Mouse (Mus musculus) midbrain, postnatal 0 days (tissue): ENCODE data around the gene Zfp963. TPM values are rescaled to one million over a fixed set of nuclear protein-coding genes. Genes with fewer than 3 reads are reported as not detected.

Experiments used
- ATAC-seq: fragments of 200-750 bp; cut with Nextera tagmentation; 2 replicates; pipeline ENCODE4 v1.8.0; 2017; ENCODE audit warnings: moderate number of reproducible peaks, mild to moderate bottlenecking, moderate TSS enrichment, moderate library complexity; ENCODE audit not compliant: low FRiP score
- DNase-seq: peaks from one replicate; pipeline ENCODE4 v3.0.0-alpha.2; 2015; ENCODE audit warnings: low spot score
- H3K27ac ChIP-seq: fragments of 300-500 bp; sonication (generic); 2 replicates; pipeline ENCODE4 v1.5.1; 2014; ENCODE audit warnings: low read depth, mild to moderate bottlenecking, low read length, mixed read lengths
- H3K27me3 ChIP-seq: fragments of 300-500 bp; sonication (generic); 2 replicates; pipeline ENCODE4 v1.6.1; 2014; ENCODE audit warnings: low read length, control low read depth, mixed read lengths; ENCODE audit not compliant: insufficient read depth
- H3K36me3 ChIP-seq: fragments of 300-500 bp; sonication (generic); 2 replicates; pipeline ENCODE4 v1.6.1; 2014; ENCODE audit warnings: low read length, control low read depth, mixed read lengths; ENCODE audit not compliant: insufficient read depth
- H3K4me1 ChIP-seq: fragments of 300-500 bp; sonication (generic); 2 replicates; pipeline ENCODE4 v1.6.1; 2014; ENCODE audit warnings: mild to moderate bottlenecking, control low read depth, antibody characterized with exemption, low read length, mixed read lengths; ENCODE audit not compliant: insufficient read depth
- H3K4me2 ChIP-seq: fragments of 300-500 bp; sonication (generic); 2 replicates; pipeline ENCODE4 v1.6.1; 2014; ENCODE audit warnings: low read depth, mild to moderate bottlenecking, low read length, mixed read lengths; ENCODE audit not compliant: poor library complexity, severe bottlenecking
- H3K4me3 ChIP-seq: fragments of 300-500 bp; sonication (generic); 2 replicates; pipeline ENCODE4 v1.5.1; 2014; ENCODE audit warnings: low read depth, mild to moderate bottlenecking, low read length, moderate library complexity
- H3K9ac ChIP-seq: fragments of 300-500 bp; sonication (generic); replicated peaks from 2 replicates; pipeline ENCODE4 v1.6.1; 2014; ENCODE audit warnings: mild to moderate bottlenecking, low read length, moderate library complexity, mixed read lengths; ENCODE audit not compliant: poor library complexity, severe bottlenecking
- H3K9me3 ChIP-seq: fragments of 300-500 bp; sonication (generic); 2 replicates; pipeline ENCODE4 v1.6.1; 2016; ENCODE audit warnings: low read length, control low read depth
- CTCF ChIP-seq: IDR thresholded peaks from 2 replicates; pipeline ENCODE4 v1.5.1; 2016; ENCODE audit warnings: antibody characterized with exemption, mild to moderate bottlenecking
- WGBS: fragments of 180-500 bp; shearing (Covaris S2); extraction: QIAGEN DNeasy Blood & Tissue Kit; methylation state at CpG from one replicate; pipeline ENCODE4 v1.1.7; 2014; 5-methylcytosine and 5-hydroxymethylcytosine counted together
- polyA plus RNA-seq: library from polyadenylated mRNA; unstranded; fragments of >200 nt; fragmentation: Nextera tagmentation; extraction: Ambion mirVana; gene quantifications from 2 replicates; pipeline ENCODE4 v1.2.1, GENCODE M21; 2015
- total RNA-seq: library from RNA; depleted of rRNA; stranded (reverse); fragments of >200 nt; gene quantifications from 2 replicates; pipeline ENCODE4 v1.2.3, GENCODE M21; 2014; rRNA removed

Zfp963 gene
- 3.3 and 5.3 TPM in 2 replicates for total RNA-seq
- 5.0 and 5.5 TPM in 2 replicates for polyA plus RNA-seq

DNA sequence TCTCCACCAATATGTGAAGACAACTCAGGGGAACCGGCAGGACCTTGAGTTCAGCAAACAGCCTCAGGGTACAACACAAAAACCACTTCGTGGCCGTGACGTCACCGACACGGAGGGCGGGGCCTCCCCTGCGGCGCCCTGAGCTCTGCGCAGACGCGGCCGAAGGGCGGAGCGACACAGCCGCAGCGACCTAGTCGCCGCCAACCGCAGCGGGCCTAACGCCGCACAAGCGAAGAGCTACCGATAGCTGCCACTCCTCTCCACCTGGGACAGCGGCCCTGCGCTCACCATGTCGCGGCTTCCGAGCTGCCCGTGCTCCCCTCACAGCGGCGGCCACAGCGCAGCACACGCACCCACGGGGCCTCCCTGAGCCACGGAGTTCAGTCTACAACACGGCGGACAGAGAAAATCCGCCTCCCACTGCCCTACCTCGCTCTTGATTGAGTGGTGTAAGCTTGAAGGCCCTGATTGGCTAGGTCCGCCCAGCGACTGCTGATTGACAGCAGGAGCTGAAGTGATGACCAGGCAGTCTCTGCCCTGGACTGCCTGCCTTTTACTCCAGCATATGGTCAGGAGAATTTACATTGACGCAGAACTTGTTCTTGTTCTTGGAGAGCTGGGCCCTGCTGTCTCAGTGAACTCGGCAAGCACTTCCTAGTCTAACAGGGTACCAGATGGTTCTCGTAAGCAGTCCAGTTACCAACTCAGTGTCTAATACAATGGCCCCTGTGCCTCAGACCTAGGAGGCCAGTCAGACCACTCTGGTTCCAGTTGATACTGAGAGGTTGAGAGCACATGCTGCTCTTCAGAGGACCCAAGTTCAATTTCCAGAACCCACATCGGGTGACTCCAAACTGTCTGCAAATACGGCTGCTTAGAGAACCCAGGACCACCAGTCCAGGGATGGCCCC is at the start of gene Zfp963:
Gene Zfp963 (minus strand): TSS at position 427 of the 911 bp plus-strand sequence.
- Histone ChIP-seq H3K9me3 (no peaks in the 10 kb centered on the region), H3K27me3 (no peaks in the 10 kb centered on the region), H3K4me3 (peak within 1 kb of the TSS; percentile 66), H3K4me2 (peak within 1 kb of the TSS; percentile 49), H3K9ac (peak within 1 kb of the TSS; percentile 86), H3K36me3 (peaks cover 3% of the 10 kb centered on the region; the same call in 1 of the 2 replicates), H3K27ac (peak within 1 kb of the TSS; percentile 98), H3K4me1 (peaks cover 5% of the 10 kb centered on the region)
- 3% methylated on average over 48 of the region's 48 CpGs for WGBS
- DNase-seq: peak; percentile 97
- no peak for TF ChIP-seq CTCF
- ATAC-seq: peak; percentile 99

DNA sequence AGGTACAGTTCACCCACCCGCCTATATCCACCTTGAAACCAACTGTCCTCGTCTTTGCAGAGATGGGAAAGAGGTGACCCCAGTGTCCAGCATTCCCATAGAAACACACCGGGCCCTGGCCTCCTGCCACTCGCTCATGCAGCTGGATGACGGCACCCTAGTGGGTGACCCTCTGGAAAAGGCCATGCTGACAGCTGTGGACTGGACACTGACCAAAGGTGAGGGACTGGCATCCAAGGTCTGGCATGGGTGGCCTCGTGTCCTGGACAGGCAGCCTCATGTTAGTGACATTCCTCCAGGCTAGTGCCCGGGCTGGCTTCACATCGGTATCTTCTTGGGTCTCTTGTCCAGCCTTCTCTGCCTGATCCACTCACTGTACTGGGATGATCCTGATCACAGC is 49.5 kb upstream of the Zfp963 start:
- WGBS: 93% methylated on average over 8 of the region's 8 CpGs
- Histone ChIP-seq H3K9me3 (no peaks in the 10 kb centered on the region), H3K9ac (no peak overlapping the region), H3K4me1 (no peaks in the 10 kb centered on the region), H3K27ac (no peak overlapping the region), H3K4me2 (no peak overlapping the region), H3K36me3 (peaks cover 83% of the 10 kb centered on the region), H3K4me3 (no peak overlapping the region), H3K27me3 (no peaks in the 10 kb centered on the region)
- ATAC-seq (no peak), DNase-seq (no peak)
- no peak for TF ChIP-seq CTCF

DNA sequence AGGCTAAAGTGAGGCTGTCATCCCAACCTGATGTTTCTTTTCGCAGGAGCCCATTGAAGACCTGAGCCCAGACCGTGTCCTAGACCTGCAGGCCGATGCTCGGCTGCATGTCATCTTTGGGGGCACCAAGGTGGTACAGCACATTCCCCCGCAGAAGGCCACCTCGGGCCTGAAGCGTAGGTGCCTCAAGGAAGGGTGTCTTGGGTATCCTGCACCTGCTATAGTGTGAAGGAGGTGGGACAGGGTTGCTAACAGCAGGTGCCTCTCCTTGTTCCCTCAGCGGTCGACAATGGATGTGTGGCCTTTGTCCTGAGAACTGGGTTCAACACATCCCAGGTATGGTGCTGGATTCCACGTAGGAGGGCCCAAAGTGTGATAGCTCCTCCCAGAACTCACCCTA is 47.9 kb upstream of the Zfp963 start:
- no peak for TF ChIP-seq CTCF
- Histone ChIP-seq H3K4me1 (peaks cover 4% of the 10 kb centered on the region; the same call in 1 of the 2 replicates), H3K27ac (no peak overlapping the region), H3K4me3 (no peak overlapping the region), H3K36me3 (peaks cover 79% of the 10 kb centered on the region), H3K4me2 (no peak overlapping the region), H3K9me3 (no peaks in the 10 kb centered on the region), H3K27me3 (no peaks in the 10 kb centered on the region), H3K9ac (no peak overlapping the region)
- ATAC-seq (no peak), DNase-seq (no peak)
- WGBS: 95% methylated on average over 10 of the region's 10 CpGs

DNA sequence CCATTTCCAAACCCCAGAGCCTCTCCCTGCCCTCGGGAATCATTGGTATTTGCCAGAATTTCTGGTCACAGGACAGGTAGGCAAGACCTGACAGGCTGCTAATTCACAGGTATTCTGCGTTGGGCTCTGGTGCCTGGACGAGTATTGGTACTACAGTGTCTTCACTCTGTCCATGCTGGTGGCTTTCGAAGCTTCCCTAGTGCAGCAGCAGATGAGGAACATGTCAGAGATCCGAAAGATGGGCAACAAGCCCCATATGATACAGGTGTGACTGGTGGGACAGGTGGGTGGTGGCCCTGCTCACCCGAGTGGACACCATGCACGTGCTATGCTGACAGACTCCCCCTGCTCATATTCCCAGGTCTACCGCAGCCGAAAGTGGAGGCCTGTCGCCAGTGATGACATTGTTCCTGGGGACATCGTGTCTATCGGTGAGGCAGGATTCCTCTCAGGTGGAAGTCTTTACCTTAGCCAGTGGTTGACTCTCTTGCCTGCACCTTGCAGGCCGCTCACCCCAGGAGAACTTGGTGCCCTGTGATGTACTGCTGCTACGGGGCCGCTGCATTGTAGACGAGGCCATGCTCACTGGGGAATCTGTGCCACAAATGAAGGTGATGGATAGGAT is 47.1 kb upstream of the Zfp963 start:
- Histone ChIP-seq H3K27me3 (no peaks in the 10 kb centered on the region), H3K27ac (no peak overlapping the region), H3K36me3 (peaks cover 70% of the 10 kb centered on the region), H3K4me1 (peaks cover 4% of the 10 kb centered on the region; the same call in 1 of the 2 replicates), H3K9ac (no peak overlapping the region), H3K4me2 (no peak overlapping the region), H3K4me3 (no peak overlapping the region), H3K9me3 (no peaks in the 10 kb centered on the region)
- TF ChIP-seq CTCF: no peak
- ATAC-seq (no peak), DNase-seq (no peak)
- 97% methylated on average over 16 of the region's 16 CpGs for WGBS

DNA sequence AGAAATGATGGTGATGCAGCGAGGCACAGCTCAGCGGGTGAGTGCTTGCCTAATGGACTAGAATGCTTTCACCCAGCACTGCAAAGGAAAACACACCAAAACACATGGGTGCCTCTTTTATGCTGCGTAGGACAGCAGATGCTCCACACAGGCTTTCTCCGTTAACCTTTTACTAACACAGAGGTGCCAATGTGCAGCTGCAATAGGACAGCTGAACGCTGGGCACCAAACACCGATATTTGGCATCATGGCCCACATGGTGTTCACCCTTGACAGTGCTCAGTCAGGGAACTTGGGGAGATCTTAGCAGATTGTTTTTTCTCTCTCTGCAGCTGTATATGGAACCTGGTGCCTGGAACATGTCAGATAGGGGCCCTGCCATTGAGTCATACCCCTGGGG is 45.1 kb upstream of the Zfp963 start:
- Histone ChIP-seq H3K4me3 (no peak overlapping the region), H3K27me3 (no peaks in the 10 kb centered on the region), H3K36me3 (peaks cover 56% of the 10 kb centered on the region), H3K9me3 (no peaks in the 10 kb centered on the region), H3K4me2 (no peak overlapping the region), H3K9ac (no peak overlapping the region), H3K4me1 (peaks cover 4% of the 10 kb centered on the region; the same call in 1 of the 2 replicates), H3K27ac (no peak overlapping the region)
- 94% methylated on average over 6 of the region's 6 CpGs for WGBS
- DNase-seq (no peak), ATAC-seq (no peak)
- no peak for TF ChIP-seq CTCF

DNA sequence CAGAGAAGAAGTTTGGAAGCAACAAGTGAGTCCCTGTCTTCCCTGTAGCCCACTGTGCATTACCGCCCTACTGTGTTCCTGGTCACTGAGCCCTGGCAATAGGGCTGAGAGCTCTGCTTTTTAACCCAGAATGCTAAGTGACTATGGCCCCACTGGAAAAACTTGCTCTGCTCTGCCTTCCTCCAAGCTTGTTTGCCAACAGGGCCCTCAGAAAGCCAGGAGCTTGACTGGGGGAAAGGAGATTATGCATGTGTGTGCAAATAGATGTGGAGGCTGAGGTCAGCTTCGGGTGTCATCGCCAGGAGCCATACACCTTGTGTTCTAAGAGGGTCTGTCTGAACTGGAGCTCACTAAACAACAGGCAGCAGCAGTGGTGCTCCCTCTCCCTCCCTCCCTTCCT is 44.3 kb upstream of the Zfp963 start:
- H3K4me2 ChIP-seq: no peak overlapping the region
- H3K36me3 ChIP-seq: peaks cover 47% of the 10 kb centered on the region
- H3K4me1 ChIP-seq: peaks cover 4% of the 10 kb centered on the region; the same call in 1 of the 2 replicates
- H3K4me3 ChIP-seq: no peak overlapping the region
- 95% methylated on average over 3 of the region's 3 CpGs for whole genome bisulfite sequencing
- TF ChIP-seq CTCF: no peak
- ATAC-seq: no peak
- H3K9me3 ChIP-seq: no peaks in the 10 kb centered on the region
- no peak overlapping the region for H3K27ac ChIP-seq
- no peak overlapping the region for H3K9ac ChIP-seq
- no peak for DNase-seq
- no peaks in the 10 kb centered on the region for H3K27me3 ChIP-seq
